Mouse (Mus musculus) neural tube, embryonic 14.5 days (tissue): Measurements from ENCODE around the gene Gtf2ird2. TPM values are rescaled to one million over a fixed set of nuclear protein-coding genes. Genes with fewer than 3 reads are reported as not detected.

Experiments
- ATAC-seq: fragments of 200-750 bp; cut with Nextera tagmentation; 2 replicates; pipeline ENCODE4 v1.8.0; 2017; ENCODE audit warnings: low read depth, mild to moderate bottlenecking, moderate TSS enrichment, moderate library complexity
- H3K27ac ChIP-seq: fragments of 300-500 bp; sonication (generic); 2 replicates; pipeline ENCODE4 v1.5.1; 2014; ENCODE audit warnings: low read depth, mild to moderate bottlenecking, control low read depth, low read length, moderate library complexity, mixed read lengths
- H3K27me3 ChIP-seq: fragments of 300-500 bp; sonication (generic); 2 replicates; pipeline ENCODE4 v1.6.1; 2014; ENCODE audit warnings: low read length; ENCODE audit not compliant: control insufficient read depth, insufficient read depth
- H3K36me3 ChIP-seq: fragments of 300-500 bp; sonication (generic); 2 replicates; pipeline ENCODE4 v1.6.1; 2014; ENCODE audit warnings: low read length, mixed read lengths; ENCODE audit not compliant: control insufficient read depth, insufficient read depth
- H3K4me1 ChIP-seq: fragments of 300-500 bp; sonication (generic); 2 replicates; pipeline ENCODE4 v1.6.1; 2014; ENCODE audit warnings: low read length; ENCODE audit not compliant: control insufficient read depth, insufficient read depth
- H3K4me2 ChIP-seq: fragments of 300-500 bp; sonication (generic); 2 replicates; pipeline ENCODE4 v1.6.1; 2014; ENCODE audit warnings: mild to moderate bottlenecking, low read depth, low read length, control low read depth
- H3K4me3 ChIP-seq: fragments of 300-500 bp; sonication (generic); 2 replicates; pipeline ENCODE4 v1.5.1; 2014; ENCODE audit warnings: low read depth, low read length, control low read depth, mixed read lengths
- H3K9ac ChIP-seq: fragments of 300-500 bp; sonication (generic); replicated peaks from 2 replicates; pipeline ENCODE4 v1.6.1; 2014; ENCODE audit warnings: low read depth, mild to moderate bottlenecking, control low read depth, low read length, mixed read lengths
- H3K9me3 ChIP-seq: fragments of 300-500 bp; sonication (generic); 2 replicates; pipeline ENCODE4 v1.6.1; 2016; ENCODE audit warnings: low read length; ENCODE audit not compliant: control insufficient read depth
- WGBS: fragments of 180-500 bp; shearing (Covaris S2); extraction: QIAGEN DNeasy Blood & Tissue Kit; methylation state at CpG from one replicate; pipeline ENCODE4 v1.1.7; 2014; 5-methylcytosine and 5-hydroxymethylcytosine counted together
- polyA plus RNA-seq: library from polyadenylated mRNA; unstranded; fragments of >200 nt; fragmentation: Nextera tagmentation; extraction: Ambion mirVana; gene quantifications from 2 replicates; pipeline ENCODE4 v1.2.1, GENCODE M21; 2014

Gene Gtf2ird2
- polyA plus RNA-seq, 1 experiment from 2014 or later: 11.6 TPM

DNA sequence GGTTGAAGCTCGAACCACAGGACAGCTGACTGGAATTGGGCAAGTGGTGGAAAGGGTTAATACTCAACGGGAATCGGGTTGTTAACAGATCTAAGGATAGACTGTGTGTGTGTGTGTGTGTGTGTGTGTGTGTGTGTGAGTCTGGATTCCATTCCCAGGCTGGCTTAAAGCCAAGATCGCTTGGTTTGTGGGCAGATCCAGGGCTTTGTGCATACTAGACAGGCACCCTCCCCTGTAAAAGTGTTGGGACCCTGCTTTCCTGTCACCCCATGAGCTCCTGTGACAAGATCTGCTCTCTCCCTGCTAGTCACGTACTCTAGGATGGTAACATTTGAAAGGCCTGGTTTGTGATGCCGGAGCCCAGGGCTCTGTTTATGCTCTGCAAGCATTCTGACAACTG is 51.3 kb downstream of the Gtf2ird2 start:
- Histone ChIP-seq H3K4me1 (no peaks in the 10 kb centered on the region), H3K9me3 (no peaks in the 10 kb centered on the region), H3K4me3 (no peak overlapping the region), H3K4me2 (no peak overlapping the region), H3K27ac (no peak overlapping the region), H3K27me3 (no peaks in the 10 kb centered on the region), H3K36me3 (peaks cover 46% of the 10 kb centered on the region), H3K9ac (no peak overlapping the region)
- WGBS: 45% methylated on average over 6 of the region's 6 CpGs
- ATAC-seq: no peak; the same call in 1 of the 2 replicates

DNA sequence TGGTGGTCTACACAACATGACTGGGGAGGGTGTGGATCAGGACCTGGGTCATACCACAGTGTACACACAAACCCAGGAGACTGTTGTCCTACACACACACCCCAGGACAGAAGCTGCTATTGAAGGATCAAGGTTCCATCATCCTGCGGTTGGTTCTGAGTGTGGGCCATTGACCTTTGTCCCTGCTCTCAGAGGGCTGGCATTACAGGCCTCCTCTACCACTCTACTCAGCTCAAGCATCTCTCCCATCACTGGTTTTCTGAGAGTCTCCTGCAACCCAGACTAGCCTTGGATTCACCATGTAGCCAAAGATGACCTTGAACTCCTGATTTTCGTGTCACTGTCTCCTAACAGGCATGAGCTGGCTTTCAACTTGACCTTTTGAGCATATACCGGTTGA is 52.4 kb downstream of the Gtf2ird2 start:
- WGBS: 91% methylated on average over 3 of the region's 3 CpGs
- Histone ChIP-seq H3K9ac (no peak overlapping the region), H3K36me3 (peaks cover 57% of the 10 kb centered on the region), H3K27ac (no peak overlapping the region), H3K27me3 (no peaks in the 10 kb centered on the region), H3K4me3 (no peak overlapping the region), H3K9me3 (no peaks in the 10 kb centered on the region), H3K4me1 (no peaks in the 10 kb centered on the region), H3K4me2 (no peak overlapping the region)
- no peak for ATAC-seq

- Histone ChIP-seq H3K27me3 (no peaks in the 10 kb centered on the region), H3K4me1 (no peaks in the 10 kb centered on the region), H3K4me2 (no peak overlapping the region), H3K9me3 (no peaks in the 10 kb centered on the region), H3K4me3 (no peak overlapping the region), H3K9ac (no peak overlapping the region), H3K36me3 (peaks cover 62% of the 10 kb centered on the region), H3K27ac (no peak overlapping the region)
- no peak for ATAC-seq
- 86% methylated on average over 6 of the region's 6 CpGs for WGBS
These were observed 53.0 kb downstream of the Gtf2ird2 start for GRCm38 (mm10) chr5:134236796-134237195.

DNA sequence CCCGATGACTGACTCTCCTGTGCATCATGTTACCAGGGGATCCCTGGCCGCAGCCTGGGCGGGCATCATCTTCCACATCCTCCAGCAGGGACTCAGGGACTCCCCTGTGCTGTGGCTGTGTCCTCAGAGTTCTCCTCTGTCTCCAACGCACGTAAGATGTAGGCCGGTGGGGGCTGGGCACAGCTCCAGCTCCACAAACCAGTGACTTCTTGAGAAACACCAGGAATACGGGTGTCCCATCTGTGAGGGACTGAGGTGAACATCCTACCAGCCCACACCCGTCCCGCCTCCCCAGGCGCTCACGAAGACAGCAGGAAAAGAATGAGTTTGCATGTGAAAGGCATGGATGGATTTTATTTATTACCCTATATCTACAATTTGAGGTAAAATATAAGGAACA is 53.7 kb downstream of the Gtf2ird2 start:
- Histone ChIP-seq H3K27me3 (no peaks in the 10 kb centered on the region), H3K9me3 (no peaks in the 10 kb centered on the region), H3K9ac (no peak overlapping the region), H3K4me2 (no peak overlapping the region), H3K36me3 (peaks cover 69% of the 10 kb centered on the region), H3K27ac (no peak overlapping the region), H3K4me1 (no peaks in the 10 kb centered on the region), H3K4me3 (no peak overlapping the region)
- WGBS: 93% methylated on average over 11 of the region's 11 CpGs
- no peak for ATAC-seq

DNA sequence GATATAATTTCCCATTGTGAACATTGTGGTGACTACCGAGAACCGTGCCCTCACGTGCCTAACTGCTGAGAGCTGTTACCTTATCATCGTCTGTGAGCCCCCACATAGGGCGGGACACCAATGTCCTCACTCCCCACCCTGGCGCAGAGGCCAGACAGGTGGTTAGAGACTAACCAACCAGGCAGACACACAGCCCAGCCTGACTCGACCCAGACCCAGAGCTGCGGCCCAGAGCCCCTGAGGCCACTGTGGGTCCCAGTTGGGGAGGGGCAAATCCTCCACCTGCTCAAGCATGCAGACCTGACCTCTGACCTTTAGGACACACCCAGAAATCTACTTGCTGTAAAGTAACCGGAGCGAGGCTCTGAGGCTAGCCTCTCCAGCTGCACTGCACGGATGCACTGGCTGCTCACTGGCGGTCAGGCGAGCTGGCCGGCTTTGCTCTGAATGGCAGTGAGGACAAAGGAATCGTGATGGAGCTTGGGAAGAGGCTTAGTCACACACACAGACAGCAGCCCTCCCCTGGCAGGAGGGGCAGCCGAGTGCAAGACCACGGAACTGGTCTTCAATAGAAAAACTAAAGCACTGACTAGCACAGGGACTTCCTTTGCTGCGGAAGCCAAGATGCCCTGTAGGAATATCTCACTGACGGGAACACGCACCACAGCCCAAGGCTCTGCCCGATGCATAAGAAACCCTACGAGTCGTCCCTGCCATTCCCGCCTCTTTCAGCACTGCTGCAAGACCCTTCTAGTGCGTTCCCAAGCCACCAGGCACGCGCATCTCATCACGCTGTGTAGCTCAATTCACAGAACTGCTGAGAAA is 54.3 kb downstream of the Gtf2ird2 start:
- Histone ChIP-seq H3K4me2 (no peak overlapping the region), H3K27me3 (no peaks in the 10 kb centered on the region), H3K9ac (no peak overlapping the region), H3K36me3 (peaks cover 76% of the 10 kb centered on the region), H3K4me1 (no peaks in the 10 kb centered on the region), H3K9me3 (no peaks in the 10 kb centered on the region), H3K4me3 (no peak overlapping the region), H3K27ac (no peak overlapping the region)
- peak; percentile 42; the same call in 1 of the 2 replicates for ATAC-seq
- 60% methylated on average over 28 of the region's 28 CpGs for WGBS

DNA sequence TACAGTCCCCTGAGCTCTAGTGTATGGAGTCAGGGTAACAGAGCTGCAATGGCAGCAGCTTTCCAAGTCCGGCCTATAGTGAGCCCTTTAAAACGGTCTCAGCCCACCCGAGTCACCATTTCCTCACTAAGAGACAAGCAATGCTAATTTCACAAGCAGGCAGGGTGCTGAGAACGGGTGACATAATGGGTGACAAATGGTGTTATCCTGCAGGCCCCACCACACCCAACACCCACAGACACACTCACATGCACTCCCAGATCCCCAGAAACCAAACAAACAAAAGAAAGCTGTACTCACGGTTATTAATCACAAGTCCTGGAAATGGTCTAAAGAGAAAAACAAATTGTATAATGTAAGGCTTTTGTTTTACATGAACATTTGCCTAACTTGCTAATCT is 58.0 kb downstream of the Gtf2ird2 start:
- H3K9me3 ChIP-seq: no peaks in the 10 kb centered on the region
- H3K4me3 ChIP-seq: no peak overlapping the region
- 78% methylated on average over 5 of the region's 5 CpGs for WGBS

DNA sequence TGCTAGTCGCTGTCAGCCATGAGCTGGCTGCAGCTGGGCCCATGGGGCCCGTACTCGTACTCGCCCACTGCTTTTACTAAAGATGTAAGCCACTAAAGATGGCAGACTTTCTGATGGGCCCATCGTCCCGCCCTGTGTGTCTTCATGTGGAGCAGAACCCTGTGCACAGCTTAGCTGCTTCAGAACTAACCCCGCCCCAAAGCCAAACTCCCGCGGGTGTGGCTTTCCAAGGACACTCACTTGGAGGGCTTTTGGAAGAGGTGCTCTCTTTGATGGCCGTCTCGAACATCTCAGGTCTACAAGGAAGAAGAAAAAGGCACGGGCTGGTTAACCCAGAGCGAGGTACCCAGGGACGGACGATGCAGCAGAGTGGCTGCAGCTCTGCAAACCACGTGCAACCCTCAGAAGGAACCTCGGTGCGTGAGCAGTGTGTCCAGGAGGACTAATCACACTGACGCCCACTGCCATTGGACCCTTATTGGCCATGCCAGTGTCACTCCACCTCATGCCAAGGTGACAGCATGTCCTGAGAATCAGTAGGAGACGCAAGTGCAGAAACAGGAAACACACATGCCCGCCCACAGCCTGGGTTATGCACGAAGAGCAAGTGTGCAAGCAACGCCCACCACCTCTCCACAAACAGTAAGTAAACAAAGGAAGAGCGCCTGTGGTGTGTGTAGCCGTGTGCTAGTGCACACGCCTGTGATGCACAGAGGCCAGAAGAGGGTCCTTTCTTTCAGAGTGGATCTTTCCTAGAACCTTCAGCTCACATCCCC is 60.0 kb downstream of the Gtf2ird2 start:
- H3K27ac ChIP-seq: no peak overlapping the region
- H3K9me3 ChIP-seq: no peaks in the 10 kb centered on the region
- H3K36me3 ChIP-seq: peaks cover 96% of the 10 kb centered on the region
- WGBS: 95% methylated on average over 26 of the region's 26 CpGs
- no peak overlapping the region for H3K4me3 ChIP-seq
- ATAC-seq: no peak
- no peak overlapping the region for H3K9ac ChIP-seq
- H3K4me1 ChIP-seq: no peaks in the 10 kb centered on the region
- no peaks in the 10 kb centered on the region for H3K27me3 ChIP-seq
- no peak overlapping the region for H3K4me2 ChIP-seq

More for the DNA sequence above, 58.0 kb downstream of the Gtf2ird2 start:
- H3K36me3 ChIP-seq: peaks cover 97% of the 10 kb centered on the region
- no peaks in the 10 kb centered on the region for H3K4me1 ChIP-seq
- no peaks in the 10 kb centered on the region for H3K27me3 ChIP-seq
- no peak overlapping the region for H3K4me2 ChIP-seq
- no peak for ATAC-seq
- H3K27ac ChIP-seq: no peak overlapping the region
- no peak overlapping the region for H3K9ac ChIP-seq

- H3K4me3 ChIP-seq: no peak overlapping the region
- no peaks in the 10 kb centered on the region for H3K27me3 ChIP-seq
- WGBS: 94% methylated on average over 5 of the region's 5 CpGs
- no peaks in the 10 kb centered on the region for H3K9me3 ChIP-seq
- H3K27ac ChIP-seq: no peak overlapping the region
- no peaks in the 10 kb centered on the region for H3K4me1 ChIP-seq
- H3K9ac ChIP-seq: no peak overlapping the region
- ATAC-seq: no peak
- H3K36me3 ChIP-seq: peaks cover 96% of the 10 kb centered on the region
- H3K4me2 ChIP-seq: no peak overlapping the region
These were observed 61.1 kb downstream of the Gtf2ird2 start for GRCm38 (mm10) chr5:134244890-134245289.

GRCm38 (mm10) chr5:134246146-134246545 is 62.3 kb downstream of the Gtf2ird2 start:
- 93% methylated on average over 5 of the region's 5 CpGs for WGBS
- ATAC-seq: no peak
- Histone ChIP-seq H3K9me3 (no peaks in the 10 kb centered on the region), H3K4me3 (no peak overlapping the region), H3K9ac (no peak overlapping the region), H3K27ac (no peak overlapping the region), H3K36me3 (peaks cover 94% of the 10 kb centered on the region), H3K4me2 (no peak overlapping the region), H3K27me3 (no peaks in the 10 kb centered on the region), H3K4me1 (no peaks in the 10 kb centered on the region)
